Mouse (Mus musculus): ENCODE data around the gene Tigd3.

The Tigd3 gene

GRCm38 (mm10) chr19:5877618-5878361, 16.2 kb downstream of the Tigd3 start, which contains the start of gene Slc25a45:
Slc25a45 (plus strand) TSS chr19:5877808.
- DNase-seq (ENCODE audit: low spot score) = peak; percentile 38

- peak; percentile 92 for DNase-seq (ENCODE audit: low spot score)
Observed at GRCm38 (mm10) chr19:5874969-5875480, 18.9 kb downstream of the Tigd3 start, which contains the start of gene Frmd8. Frmd8 (minus strand) TSS chr19:5875274.

- DNase-seq (ENCODE audit: low spot score) = no peak
Observed at GRCm38 (mm10) chr19:5874391-5874968, 19.5 kb downstream of the Tigd3 start.

- DNase-seq (ENCODE audit: low spot score) = no peak
Observed at GRCm38 (mm10) chr19:5872931-5873556, 20.9 kb downstream of the Tigd3 start.

- no peak for DNase-seq (ENCODE audit: low spot score)
Observed at GRCm38 (mm10) chr19:5872528-5872927, 21.4 kb downstream of the Tigd3 start.

- peak; percentile 32 for DNase-seq (ENCODE audit: low spot score)
Observed at GRCm38 (mm10) chr19:5871683-5872082, 22.3 kb downstream of the Tigd3 start.

- DNase-seq (ENCODE audit: low spot score) = peak; percentile 81
Observed at GRCm38 (mm10) chr19:5871273-5871672, 22.7 kb downstream of the Tigd3 start.

- DNase-seq (ENCODE audit: low spot score) = peak; percentile 55
Observed at GRCm38 (mm10) chr19:5868096-5868495, 25.9 kb downstream of the Tigd3 start.

GRCm38 (mm10) chr19:5864710-5865398, 29.1 kb downstream of the Tigd3 start:
- DNase-seq (ENCODE audit: low spot score) = no peak

GRCm38 (mm10) chr19:5863776-5864175, 30.2 kb downstream of the Tigd3 start:
- DNase-seq (ENCODE audit: low spot score) = no peak

GRCm38 (mm10) chr19:5862335-5863085, 31.4 kb downstream of the Tigd3 start:
- no peak for DNase-seq (ENCODE audit: low spot score)

- DNase-seq (ENCODE audit: low spot score) = no peak
Observed at GRCm38 (mm10) chr19:5856604-5857003, 37.3 kb downstream of the Tigd3 start.

- no peak for DNase-seq (ENCODE audit: low spot score)
Observed at GRCm38 (mm10) chr19:5852035-5852722, 41.8 kb downstream of the Tigd3 start.

- DNase-seq (ENCODE audit: low spot score) = no peak
Observed at GRCm38 (mm10) chr19:5851481-5851971, 42.4 kb downstream of the Tigd3 start.

- no peak for DNase-seq (ENCODE audit: low spot score)
Observed at GRCm38 (mm10) chr19:5850860-5851259, 43.1 kb downstream of the Tigd3 start.

GRCm38 (mm10) chr19:5849843-5850527, 44.0 kb downstream of the Tigd3 start:
- peak; percentile 88 for DNase-seq (ENCODE audit: low spot score)

- DNase-seq (ENCODE audit: low spot score) = peak; percentile 63
Observed at GRCm38 (mm10) chr19:5848826-5849672, 44.9 kb downstream of the Tigd3 start.

GRCm38 (mm10) chr19:5848032-5848825, 45.7 kb downstream of the Tigd3 start:
- peak; percentile 71 for DNase-seq (ENCODE audit: low spot score)

Data from yolk sac, embryonic 10.5 days (tissue).